Mouse (Mus musculus) brain, embryonic 14.5 days (tissue): Measurements from ENCODE around the gene Abcf2.

Experiments
- CTCF ChIP-seq: fragments of 200-500 bp; IDR thresholded peaks from 2 replicates; pipeline ENCODE4 v1.5.1; 2012; ENCODE audit warnings: inconsistent platforms, mild to moderate bottlenecking, moderate library complexity, borderline replicate concordance; ENCODE audit not compliant: insufficient read depth, insufficient read length; ENCODE audit errors: extremely low read depth
- POLR2A ChIP-seq: fragments of 200-500 bp; IDR thresholded peaks from 2 replicates; pipeline ENCODE4 v1.6.1; 2012; ENCODE audit warnings: mild to moderate bottlenecking, inconsistent platforms, borderline replicate concordance; ENCODE audit not compliant: poor library complexity, insufficient read depth, insufficient read length, severe bottlenecking; ENCODE audit errors: extremely low read depth

DNA sequence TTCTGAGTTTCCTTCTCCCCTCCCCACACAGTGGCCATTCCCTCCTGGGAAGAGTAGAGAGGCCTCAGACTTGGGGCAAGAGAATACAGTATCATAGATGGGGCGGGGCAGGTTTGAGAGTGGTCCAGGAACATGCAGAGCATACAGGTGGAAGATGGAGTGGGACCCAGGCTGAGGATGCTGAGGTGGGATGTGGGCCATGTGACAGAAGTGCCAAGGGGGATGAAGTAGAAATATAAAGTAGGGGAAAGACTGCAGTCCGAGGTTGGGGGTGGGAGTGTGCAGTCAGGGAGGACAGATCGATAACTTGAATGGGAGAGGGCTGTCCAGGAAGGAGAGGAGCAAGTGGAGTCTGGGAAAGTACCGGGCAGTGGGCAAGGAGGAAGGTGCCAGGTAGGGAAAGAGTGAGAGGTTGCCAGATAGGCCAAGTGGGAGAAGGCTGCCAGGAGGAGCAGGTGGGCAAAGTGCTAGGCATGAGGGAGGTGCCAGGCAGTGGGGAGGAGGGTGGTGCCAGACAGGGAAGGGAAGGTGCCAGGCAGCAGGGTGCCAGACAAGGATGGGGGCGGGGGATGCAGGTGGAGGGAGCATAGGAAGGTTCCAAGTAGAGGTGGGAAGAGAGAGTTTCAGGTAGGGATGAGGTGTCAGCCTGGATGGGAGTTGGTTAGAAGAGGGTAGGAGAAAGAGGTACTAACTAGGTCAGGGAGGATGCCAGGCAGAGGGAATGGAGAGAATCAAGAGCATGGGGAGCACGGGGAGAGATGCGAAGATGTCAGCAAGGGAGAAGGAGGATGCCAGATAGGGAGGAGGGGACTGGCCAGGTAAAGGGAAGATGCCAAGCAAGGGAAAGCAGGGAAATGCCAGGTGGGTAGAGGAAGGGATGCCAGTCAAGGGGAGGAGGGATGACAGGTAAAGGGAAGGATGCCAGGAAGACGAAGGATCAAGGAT, 46.0 kb upstream of the Abcf2 start:
- TF ChIP-seq CTCF: no peak
- no peak for TF ChIP-seq POLR2A
